Mouse (Mus musculus) hindbrain, embryonic 13.5 days (tissue): ENCODE results near the gene Gm17349. TPM values are rescaled to one million over a fixed set of nuclear protein-coding genes. Genes with fewer than 3 reads are reported as not detected.

Experiments used
- ATAC-seq: fragments of 200-750 bp; cut with Nextera tagmentation; 2 replicates; pipeline ENCODE4 v1.8.0; 2017; ENCODE audit warnings: moderate TSS enrichment; ENCODE audit not compliant: low FRiP score
- H3K27ac ChIP-seq: fragments of 300-500 bp; sonication (generic); 2 replicates; pipeline ENCODE4 v1.5.1; 2015; ENCODE audit warnings: inconsistent platforms, mild to moderate bottlenecking, moderate library complexity
- H3K27me3 ChIP-seq: fragments of 300-500 bp; sonication (generic); 2 replicates; pipeline ENCODE4 v1.6.1; 2015; ENCODE audit warnings: mild to moderate bottlenecking, inconsistent platforms
- H3K36me3 ChIP-seq: fragments of 300-500 bp; sonication (generic); 2 replicates; pipeline ENCODE4 v1.6.1; 2015; ENCODE audit warnings: mild to moderate bottlenecking, inconsistent platforms
- H3K4me1 ChIP-seq: fragments of 300-500 bp; sonication (generic); replicated peaks from 2 replicates; pipeline ENCODE4 v1.6.1; 2015; ENCODE audit warnings: inconsistent platforms
- H3K4me2 ChIP-seq: fragments of 300-500 bp; sonication (generic); 2 replicates; pipeline ENCODE4 v1.6.1; 2015; ENCODE audit warnings: inconsistent platforms, mild to moderate bottlenecking, moderate library complexity
- H3K4me3 ChIP-seq: fragments of 300-500 bp; sonication (generic); 2 replicates; pipeline ENCODE4 v1.5.1; 2015; ENCODE audit warnings: mild to moderate bottlenecking, inconsistent platforms
- H3K9ac ChIP-seq: fragments of 300-500 bp; sonication (generic); 2 replicates; pipeline ENCODE4 v1.6.1; 2015; ENCODE audit warnings: mild to moderate bottlenecking, inconsistent platforms
- H3K9me3 ChIP-seq: fragments of 300-500 bp; sonication (generic); 2 replicates; pipeline ENCODE4 v1.6.1; 2016; ENCODE audit warnings: inconsistent platforms
- WGBS: fragments of 180-500 bp; shearing (Covaris S2); methylation state at CpG from one replicate; pipeline ENCODE4 v1.1.7; 2015; 5-methylcytosine and 5-hydroxymethylcytosine counted together
- polyA plus RNA-seq: library from polyadenylated mRNA; unstranded; fragments of >200 nt; fragmentation: Nextera tagmentation; extraction: Ambion mirVana; gene quantifications from 2 replicates; pipeline ENCODE4 v1.2.1, GENCODE M21; 2015

Gm17349 gene
- polyA plus RNA-seq, 1 experiment from 2014 or later, result not detected

DNA sequence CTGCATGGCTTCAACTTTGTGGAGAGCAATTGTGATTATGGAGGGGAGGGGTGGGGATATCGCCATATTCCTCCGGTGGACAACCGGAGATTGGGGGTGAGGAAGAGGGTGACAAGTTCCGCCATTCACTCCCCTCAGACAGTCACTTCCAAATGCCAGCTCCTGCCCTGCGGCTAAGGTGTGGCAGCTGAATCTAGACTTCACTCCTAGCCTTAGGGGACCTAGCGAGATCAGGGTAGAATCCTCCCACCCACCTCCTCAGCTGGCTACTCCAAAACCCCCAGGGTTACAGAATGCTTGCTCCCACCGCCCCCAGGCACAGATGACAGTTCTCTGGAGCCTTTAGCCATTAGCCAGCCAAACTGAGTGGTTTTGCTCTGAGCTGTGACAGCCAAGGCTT lies 26.3 kb downstream of the Gm17349 start:
- Histone ChIP-seq H3K4me1 (peaks cover 55% of the 10 kb centered on the region), H3K4me3 (no peak overlapping the region), H3K9ac (no peak overlapping the region), H3K9me3 (no peaks in the 10 kb centered on the region), H3K27ac (peak overlapping the region; percentile 23; the same call in 1 of the 2 replicates), H3K4me2 (0 out of 2 replicates have a peak overlapping the region, but pooled peaks have one; percentile 13), H3K36me3 (peaks cover 28% of the 10 kb centered on the region), H3K27me3 (no peaks in the 10 kb centered on the region)
- 72% methylated on average over 7 of the region's 7 CpGs for WGBS
- ATAC-seq, result no peak

DNA sequence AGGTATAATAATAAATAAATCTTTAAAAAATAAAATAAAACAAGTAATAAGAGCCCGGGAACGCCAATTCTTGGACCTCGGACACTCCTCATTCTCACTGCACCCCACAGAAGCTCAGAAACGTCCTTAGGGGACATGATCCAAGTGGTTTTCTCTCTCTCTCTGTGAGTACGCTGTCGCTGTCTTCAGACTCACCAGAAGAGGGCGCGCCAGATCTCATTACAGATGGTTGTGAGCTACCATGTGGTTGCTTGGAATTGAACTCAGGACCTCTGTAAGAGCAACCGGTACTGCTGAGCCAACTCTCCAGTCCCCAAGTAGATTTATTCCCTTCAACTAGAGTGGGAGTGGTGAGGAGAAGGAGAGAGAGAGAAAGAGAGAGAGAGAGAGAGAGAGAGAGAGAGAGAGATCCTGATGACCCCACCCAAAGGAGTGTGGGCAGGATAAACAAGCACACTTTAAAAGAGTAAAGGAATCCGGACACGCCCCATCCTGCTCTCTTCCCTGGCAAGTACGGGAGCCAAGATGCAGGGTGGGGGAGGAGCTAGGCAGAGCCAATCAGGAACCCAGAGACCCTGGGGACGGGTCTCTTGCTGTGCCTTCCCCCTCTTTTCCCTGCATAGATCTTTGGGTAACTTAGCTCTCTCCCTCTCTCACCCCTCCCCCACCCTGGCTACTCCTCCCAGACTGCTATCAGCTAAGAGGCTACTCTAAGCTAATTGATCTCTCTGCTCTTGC lies 27.1 kb downstream of the Gm17349 start:
- Histone ChIP-seq H3K27me3 (no peaks in the 10 kb centered on the region), H3K27ac (no peak overlapping the region), H3K9ac (no peak overlapping the region), H3K36me3 (peaks cover 22% of the 10 kb centered on the region), H3K4me2 (0 out of 2 replicates have a peak overlapping the region, but pooled peaks have one; percentile 13), H3K4me1 (peaks cover 63% of the 10 kb centered on the region), H3K4me3 (no peak overlapping the region), H3K9me3 (no peaks in the 10 kb centered on the region)
- WGBS, result 19% methylated on average over 13 of the region's 13 CpGs
- peak; percentile 35; the same call in 1 of the 2 replicates for ATAC-seq

DNA sequence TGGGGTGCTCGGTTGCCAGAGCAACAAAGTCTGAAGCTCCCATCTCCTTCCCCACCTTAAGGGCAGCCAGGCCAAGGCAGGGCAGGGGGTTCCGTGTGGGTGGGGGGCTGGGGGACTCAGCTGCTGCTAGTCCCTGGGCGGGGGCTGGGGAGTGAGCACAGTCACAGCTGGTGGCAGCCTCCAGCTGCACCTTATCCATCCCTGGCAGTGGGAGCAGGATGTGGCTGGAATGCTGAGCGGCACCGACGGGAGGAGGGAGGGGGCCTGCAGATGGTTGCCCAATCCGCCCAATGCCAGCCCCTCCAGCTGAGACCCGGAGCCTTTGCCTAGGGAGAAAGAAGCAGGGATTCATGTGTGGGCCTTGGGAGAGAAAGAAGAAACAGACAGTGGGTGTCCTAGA lies 28.2 kb downstream of the Gm17349 start:
- Histone ChIP-seq H3K4me2 (peak overlapping the region; percentile 68), H3K27me3 (0 out of 2 replicates have a peak, but pooled peaks cover under 1% of the 10 kb centered on the region), H3K9ac (peak overlapping the region; percentile 68), H3K27ac (peak overlapping the region; percentile 88), H3K36me3 (peaks cover 20% of the 10 kb centered on the region), H3K9me3 (no peaks in the 10 kb centered on the region), H3K4me1 (peaks cover 74% of the 10 kb centered on the region), H3K4me3 (peak overlapping the region; percentile 21)
- WGBS, result 16% methylated on average over 8 of the region's 8 CpGs
- peak; percentile 58; the same call in 1 of the 2 replicates for ATAC-seq

DNA sequence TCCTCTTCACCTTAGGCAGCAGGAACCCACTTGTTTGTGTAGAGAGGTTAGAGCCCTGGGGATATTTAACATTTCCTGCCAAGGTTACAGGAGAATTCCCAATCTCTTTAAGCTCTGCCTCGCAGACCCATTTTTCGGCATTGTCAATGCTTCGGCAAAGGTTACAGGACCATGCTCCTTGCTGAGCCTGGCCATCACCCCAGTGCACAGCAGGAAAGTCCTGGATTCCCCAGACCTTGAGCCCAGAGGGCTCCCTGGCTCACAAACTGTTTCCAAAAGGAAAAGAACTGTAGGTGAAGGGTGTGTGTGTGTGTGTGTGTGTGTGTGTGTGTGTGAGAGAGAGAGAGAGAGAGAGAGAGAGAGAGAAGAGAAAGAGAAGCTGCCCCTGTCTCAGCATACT lies 30.4 kb downstream of the Gm17349 start:
- H3K27ac ChIP-seq, result peak overlapping the region; percentile 35; the same call in 1 of the 2 replicates
- 0 out of 2 replicates have a peak, but pooled peaks cover 5% of the 10 kb centered on the region for H3K27me3 ChIP-seq
- no peaks in the 10 kb centered on the region for H3K9me3 ChIP-seq
- H3K4me3 ChIP-seq, result peak overlapping the region; percentile 26
- ATAC-seq, result no peak
- H3K36me3 ChIP-seq, result peaks cover 13% of the 10 kb centered on the region; the same call in 1 of the 2 replicates
- peak overlapping the region; percentile 68 for H3K4me2 ChIP-seq
- H3K4me1 ChIP-seq, result peaks cover 89% of the 10 kb centered on the region
- H3K9ac ChIP-seq, result peak overlapping the region; percentile 35
- WGBS, result 79% methylated on average over 3 of the region's 3 CpGs

DNA sequence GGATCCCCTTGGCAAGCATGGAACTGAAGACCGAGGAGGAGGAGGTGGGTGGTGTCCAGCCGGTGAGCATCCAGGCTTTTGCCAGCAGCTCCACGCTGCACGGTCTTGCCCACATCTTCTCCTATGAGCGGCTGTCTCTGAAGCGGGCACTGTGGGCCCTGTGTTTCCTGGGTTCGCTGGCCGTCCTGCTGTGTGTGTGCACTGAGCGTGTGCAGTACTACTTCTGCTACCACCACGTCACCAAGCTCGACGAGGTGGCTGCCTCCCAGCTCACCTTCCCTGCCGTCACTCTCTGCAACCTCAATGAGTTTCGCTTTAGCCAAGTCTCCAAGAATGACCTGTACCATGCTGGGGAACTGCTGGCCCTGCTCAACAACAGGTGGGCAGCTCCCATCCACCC lies 33.5 kb downstream of the Gm17349 start:
- Histone ChIP-seq H3K9me3 (no peaks in the 10 kb centered on the region), H3K4me2 (peak overlapping the region; percentile 68), H3K9ac (peak overlapping the region; percentile 96), H3K27ac (peak overlapping the region; percentile 96), H3K27me3 (0 out of 2 replicates have a peak, but pooled peaks cover 5% of the 10 kb centered on the region), H3K4me3 (peak overlapping the region; percentile 78), H3K4me1 (peaks cover 79% of the 10 kb centered on the region), H3K36me3 (peaks cover 13% of the 10 kb centered on the region; the same call in 1 of the 2 replicates)
- ATAC-seq, result no peak
- 70% methylated on average over 14 of the region's 14 CpGs for whole genome bisulfite sequencing

DNA sequence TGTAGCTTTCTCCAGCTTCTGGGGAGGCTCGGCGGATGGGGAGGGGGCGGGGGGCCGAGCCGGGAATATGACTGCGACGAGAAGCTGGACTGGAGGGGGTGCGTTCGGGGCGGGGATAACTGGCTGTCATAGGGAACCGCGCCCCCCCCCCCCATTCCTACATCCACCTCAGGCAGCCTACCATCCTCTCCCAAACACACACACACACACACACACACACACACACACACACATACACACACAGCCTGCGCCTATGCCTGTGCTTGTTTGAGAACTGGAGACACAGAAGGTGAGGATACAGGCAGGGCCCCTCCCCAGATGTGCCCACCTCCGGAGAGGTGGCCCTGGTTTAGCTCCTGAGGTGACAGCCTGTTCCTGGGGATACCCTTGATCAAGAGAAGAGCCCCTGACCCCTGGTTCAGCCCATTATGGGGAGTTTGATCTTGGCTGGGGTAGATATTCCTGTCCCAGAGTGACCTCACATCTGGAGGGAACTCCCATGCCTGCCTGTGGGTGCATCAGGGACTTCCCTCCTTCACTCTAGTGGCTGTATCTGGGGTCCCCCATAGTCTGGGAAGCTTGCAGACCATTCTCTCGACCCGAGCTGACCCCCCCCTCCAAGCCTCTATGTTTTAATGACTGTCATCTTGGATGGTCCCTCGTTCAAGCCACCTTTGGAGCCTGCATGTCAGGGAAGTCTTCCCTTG lies 34.2 kb downstream of the Gm17349 start:
- 0 out of 2 replicates have a peak, but pooled peaks cover 5% of the 10 kb centered on the region for H3K27me3 ChIP-seq
- peak overlapping the region; percentile 96 for H3K9ac ChIP-seq
- no peaks in the 10 kb centered on the region for H3K9me3 ChIP-seq
- H3K36me3 ChIP-seq, result peaks cover 13% of the 10 kb centered on the region; the same call in 1 of the 2 replicates
- H3K27ac ChIP-seq, result peak overlapping the region; percentile 96
- ATAC-seq, result peak; percentile 37
- H3K4me1 ChIP-seq, result peaks cover 79% of the 10 kb centered on the region
- peak overlapping the region; percentile 68 for H3K4me2 ChIP-seq
- H3K4me3 ChIP-seq, result peak overlapping the region; percentile 78
- WGBS, result 24% methylated on average over 5 of the region's 17 CpGs

DNA sequence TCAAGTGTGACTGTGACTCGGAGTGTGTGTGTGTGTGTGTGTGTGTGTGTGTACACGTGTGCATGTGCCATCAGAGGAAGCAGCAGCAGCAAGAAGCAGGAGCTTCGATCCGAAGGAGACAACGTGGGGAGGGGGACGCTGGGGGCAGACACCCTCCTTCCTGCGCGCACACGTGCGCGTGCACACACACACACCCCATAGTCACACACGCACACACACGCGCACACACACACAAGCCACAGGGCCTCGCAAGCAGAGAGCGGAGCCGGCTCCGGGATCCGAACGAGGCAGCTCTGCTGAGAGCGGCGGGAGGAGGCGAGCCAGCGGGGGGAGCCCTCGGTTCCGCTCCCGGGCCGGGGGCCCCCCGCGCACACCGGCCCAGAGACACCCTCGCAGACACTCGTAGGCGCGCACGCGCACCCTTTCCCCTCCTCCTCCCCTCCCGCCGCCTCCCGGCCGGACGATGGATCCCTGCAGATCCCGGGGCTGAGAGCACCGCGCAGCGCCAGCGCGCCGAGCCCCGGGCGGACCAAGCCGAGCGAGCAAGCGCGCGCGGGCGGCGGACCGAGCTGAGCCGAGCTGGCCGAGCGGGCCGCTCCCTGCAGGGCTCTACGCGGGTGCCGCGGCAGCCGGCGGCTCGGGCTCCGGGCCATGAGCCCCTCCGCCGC lies 35.0 kb downstream of the Gm17349 start, which contains the start of gene Asic1:
Gene Asic1, plus strand, starts transcription at position 215 of the 668 bp plus-strand sequence.
- WGBS, result under 1% methylated on average over 68 of the region's 74 CpGs
- peak within 1 kb of the TSS; percentile 78 for H3K4me3 ChIP-seq

DNA sequence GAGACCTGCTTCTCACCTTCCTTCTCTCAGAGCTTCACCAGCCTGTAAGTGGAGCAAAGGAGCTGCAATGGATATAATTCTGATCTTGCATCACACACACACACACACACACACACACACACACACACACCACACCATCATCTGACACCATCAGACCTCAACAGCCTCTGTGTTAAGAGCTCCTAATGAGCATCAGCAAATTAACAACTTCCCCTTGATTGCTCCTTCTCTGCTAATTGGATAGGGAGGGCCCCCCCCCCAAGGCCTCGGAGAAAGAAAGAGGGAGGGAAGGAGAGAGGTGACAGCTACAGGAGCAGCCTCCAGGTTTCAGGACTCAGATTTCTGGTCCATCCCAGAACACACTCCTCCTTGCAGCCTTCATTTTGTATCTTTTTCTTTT lies 35.9 kb downstream of the Gm17349 start:
- 0% methylated on average over 1 of the region's 1 CpGs for whole genome bisulfite sequencing
- Histone ChIP-seq H3K4me2 (peak overlapping the region; percentile 68), H3K4me3 (peak overlapping the region; percentile 78), H3K4me1 (peaks cover 79% of the 10 kb centered on the region), H3K9ac (peak overlapping the region; percentile 96), H3K9me3 (no peaks in the 10 kb centered on the region), H3K27ac (peak overlapping the region; percentile 96), H3K27me3 (0 out of 2 replicates have a peak, but pooled peaks cover 5% of the 10 kb centered on the region), H3K36me3 (peaks cover 13% of the 10 kb centered on the region; the same call in 1 of the 2 replicates)
- ATAC-seq, result no peak

More for the DNA sequence above, 35.0 kb downstream of the Gm17349 start, which contains the start of gene Asic1:
- Histone ChIP-seq H3K4me1 (peaks cover 79% of the 10 kb centered on the region), H3K27ac (peak within 1 kb of the TSS; percentile 96), H3K27me3 (0 out of 2 replicates have a peak, but pooled peaks cover 5% of the 10 kb centered on the region), H3K9me3 (no peaks in the 10 kb centered on the region), H3K9ac (peak within 1 kb of the TSS; percentile 96), H3K36me3 (peaks cover 13% of the 10 kb centered on the region; the same call in 1 of the 2 replicates), H3K4me2 (peak within 1 kb of the TSS; percentile 68)
- peak; percentile 65 for ATAC-seq

DNA sequence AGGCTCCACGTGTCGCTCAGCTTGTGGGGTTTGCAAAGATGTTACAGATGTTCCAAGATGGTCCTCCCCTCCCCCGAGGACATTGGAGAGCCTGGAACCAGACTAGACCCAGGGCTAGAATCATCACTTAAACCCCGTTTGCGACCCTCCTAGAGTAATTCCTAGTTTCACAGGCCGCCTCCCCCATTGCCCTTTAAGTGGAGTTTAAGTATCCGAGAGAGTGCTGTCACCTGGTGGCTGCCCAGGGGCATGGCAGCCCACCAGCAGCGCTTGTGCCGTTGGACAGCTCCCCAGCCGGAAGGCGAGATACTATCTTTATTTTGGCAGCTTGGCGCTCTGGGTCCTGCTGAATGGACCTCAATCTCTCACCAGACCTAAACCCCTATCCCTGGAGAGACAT lies 36.4 kb downstream of the Gm17349 start:
- no peak for ATAC-seq
- 3% methylated on average over 12 of the region's 12 CpGs for WGBS
- peak overlapping the region; percentile 68 for H3K4me2 ChIP-seq
- peaks cover 79% of the 10 kb centered on the region for H3K4me1 ChIP-seq
- H3K27ac ChIP-seq, result peak overlapping the region; percentile 96
- peak overlapping the region; percentile 11; the same call in 1 of the 2 replicates for H3K4me3 ChIP-seq
- peaks cover 11% of the 10 kb centered on the region; the same call in 1 of the 2 replicates for H3K36me3 ChIP-seq
- H3K9ac ChIP-seq, result peak overlapping the region; percentile 96; the same call in 1 of the 2 replicates
- H3K27me3 ChIP-seq, result 0 out of 2 replicates have a peak, but pooled peaks cover 5% of the 10 kb centered on the region
- no peaks in the 10 kb centered on the region for H3K9me3 ChIP-seq

DNA sequence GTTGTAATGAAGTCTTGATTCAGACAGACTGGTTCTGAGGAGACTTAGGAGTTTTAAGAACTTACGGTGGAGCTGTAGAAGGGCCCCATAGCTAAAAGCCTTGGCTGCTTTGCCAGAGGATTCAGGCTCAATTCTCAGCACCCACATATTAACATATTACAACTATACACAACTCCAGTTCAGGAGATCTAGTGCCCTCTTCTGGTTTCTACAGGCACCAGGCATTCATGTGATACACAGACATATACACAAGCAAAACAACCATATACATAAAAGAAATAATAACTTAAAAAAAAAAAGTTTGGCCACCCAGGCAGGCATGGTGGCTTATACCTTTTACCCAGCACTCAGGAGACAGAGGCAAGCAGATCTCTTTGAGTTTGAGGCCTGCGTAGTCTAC lies 37.7 kb downstream of the Gm17349 start:
- H3K4me3 ChIP-seq, result no peak overlapping the region
- peaks cover 7% of the 10 kb centered on the region; the same call in 1 of the 2 replicates for H3K36me3 ChIP-seq
- H3K27me3 ChIP-seq, result 0 out of 2 replicates have a peak, but pooled peaks cover 5% of the 10 kb centered on the region
- no peak for ATAC-seq
- H3K4me2 ChIP-seq, result no peak overlapping the region
- H3K27ac ChIP-seq, result peak overlapping the region; percentile 95; the same call in 1 of the 2 replicates
- no peak overlapping the region for H3K9ac ChIP-seq
- WGBS, result 100% methylated on average over 2 of the region's 2 CpGs
- H3K4me1 ChIP-seq, result peaks cover 70% of the 10 kb centered on the region
- H3K9me3 ChIP-seq, result no peaks in the 10 kb centered on the region

DNA sequence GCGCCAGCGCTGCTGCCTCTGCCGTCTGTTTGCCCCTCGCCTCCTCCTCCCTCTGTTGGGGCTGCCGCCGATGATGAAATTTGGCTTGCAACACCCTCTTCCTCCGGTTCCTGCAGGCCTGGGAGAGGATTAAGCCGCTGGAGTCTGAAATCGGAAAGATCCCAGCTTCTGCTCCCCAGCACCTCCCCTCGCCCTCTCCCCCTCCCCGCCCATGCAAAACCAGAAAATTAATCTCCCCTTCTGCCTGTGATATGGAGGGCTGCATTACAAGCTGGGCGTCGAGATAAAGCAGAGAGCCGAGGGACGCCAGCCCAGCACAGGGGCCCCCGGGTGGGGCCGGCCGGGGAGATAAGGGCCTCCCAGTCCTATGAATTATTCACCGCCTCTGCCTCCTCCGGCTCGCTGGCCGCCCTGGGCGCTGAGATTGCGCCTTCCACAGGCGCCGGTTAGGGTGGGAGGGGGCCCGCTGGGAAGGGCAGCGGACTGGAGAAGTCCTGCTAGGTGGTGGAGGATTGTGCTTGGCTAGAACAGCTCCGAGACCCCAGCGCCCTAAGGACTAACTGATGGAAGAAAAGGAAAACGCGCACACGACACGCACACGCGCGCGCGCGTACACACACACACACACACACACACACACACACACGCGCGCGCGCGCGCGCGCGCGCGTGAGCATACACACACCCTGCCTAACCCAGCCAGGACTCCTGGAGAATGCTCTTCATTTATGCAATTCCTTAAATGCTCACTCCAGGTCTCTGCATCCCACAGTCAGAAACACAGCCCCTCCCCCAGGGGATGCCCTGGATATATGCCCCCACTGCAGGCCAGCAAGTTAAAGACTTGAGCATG lies 40.5 kb downstream of the Gm17349 start:
- Histone ChIP-seq H3K27ac (peak overlapping the region; percentile 95), H3K36me3 (no peaks in the 10 kb centered on the region), H3K9ac (peak overlapping the region; percentile 73), H3K9me3 (no peaks in the 10 kb centered on the region), H3K4me3 (peak overlapping the region; percentile 40), H3K4me1 (peaks cover 54% of the 10 kb centered on the region), H3K27me3 (no peaks in the 10 kb centered on the region), H3K4me2 (peak overlapping the region; percentile 65)
- peak; percentile 57 for ATAC-seq
- 3% methylated on average over 36 of the region's 52 CpGs for WGBS
